Mouse (Mus musculus) forebrain, embryonic 16.5 days (tissue): ENCODE results near the gene Wars2. TPM values are rescaled to one million over a fixed set of nuclear protein-coding genes. Genes with fewer than 3 reads are reported as not detected.

Experiments used
- ATAC-seq: fragments of 200-750 bp; cut with Nextera tagmentation; 2 replicates; pipeline ENCODE4 v1.8.0; 2017; ENCODE audit warnings: mild to moderate bottlenecking, moderate library complexity
- H3K27ac ChIP-seq: fragments of 300-500 bp; sonication (generic); 2 replicates; pipeline ENCODE4 v1.5.1; 2014; ENCODE audit warnings: low read length, control low read depth
- H3K27me3 ChIP-seq: fragments of 300-500 bp; sonication (generic); replicated peaks from 2 replicates; pipeline ENCODE4 v1.6.1; 2014; ENCODE audit warnings: low read length; ENCODE audit not compliant: control insufficient read depth, insufficient read depth
- H3K36me3 ChIP-seq: fragments of 300-500 bp; sonication (generic); 2 replicates; pipeline ENCODE4 v1.6.1; 2014; ENCODE audit not compliant: control insufficient read depth, insufficient read depth
- H3K4me1 ChIP-seq: fragments of 300-500 bp; sonication (generic); replicated peaks from 2 replicates; pipeline ENCODE4 v1.6.1; 2014; ENCODE audit warnings: low read length; ENCODE audit not compliant: control insufficient read depth, insufficient read depth
- H3K4me2 ChIP-seq: fragments of 300-500 bp; sonication (generic); 2 replicates; pipeline ENCODE4 v1.6.1; 2014; ENCODE audit warnings: mild to moderate bottlenecking, low read length, control low read depth
- H3K4me3 ChIP-seq: fragments of 300-500 bp; sonication (generic); replicated peaks from 2 replicates; pipeline ENCODE4 v1.5.1; 2014; ENCODE audit warnings: mild to moderate bottlenecking, low read length, control low read depth
- H3K9ac ChIP-seq: fragments of 300-500 bp; sonication (generic); replicated peaks from 2 replicates; pipeline ENCODE4 v1.6.1; 2014; ENCODE audit warnings: low read depth, low read length, control low read depth
- H3K9me3 ChIP-seq: fragments of 300-500 bp; sonication (generic); 2 replicates; pipeline ENCODE4 v1.6.1; 2016; ENCODE audit warnings: low read length; ENCODE audit not compliant: control insufficient read depth
- WGBS: fragments of 180-500 bp; shearing (Covaris S2); extraction: QIAGEN DNeasy Blood & Tissue Kit; methylation state at CpG from one replicate; pipeline ENCODE4 v1.1.7; 2014; 5-methylcytosine and 5-hydroxymethylcytosine counted together
- polyA plus RNA-seq: library from polyadenylated mRNA; unstranded; fragments of >200 nt; fragmentation: Nextera tagmentation; extraction: Ambion mirVana; gene quantifications from 2 replicates; pipeline ENCODE4 v1.2.1, GENCODE M21; 2015

Gene Wars2
- polyA plus RNA-seq, 1 experiment from 2014 or later: 6.3 TPM

- Histone ChIP-seq H3K27ac (no peak overlapping the region), H3K4me1 (no peaks in the 10 kb centered on the region), H3K9me3 (no peaks in the 10 kb centered on the region), H3K36me3 (no peaks in the 10 kb centered on the region), H3K4me2 (no peak overlapping the region), H3K27me3 (no peaks in the 10 kb centered on the region), H3K4me3 (no peak overlapping the region), H3K9ac (no peak overlapping the region)
- ATAC-seq: no peak
- WGBS: 81% methylated on average over 9 of the region's 9 CpGs
These were observed 33.9 kb downstream of the Wars2 start for GRCm38 (mm10) chr3:99174658-99175304.

GRCm38 (mm10) chr3:99183355-99184016, 42.6 kb downstream of the Wars2 start:
- 73% methylated on average over 17 of the region's 17 CpGs for WGBS
- Histone ChIP-seq H3K27ac (no peak overlapping the region), H3K36me3 (no peaks in the 10 kb centered on the region), H3K27me3 (no peaks in the 10 kb centered on the region), H3K4me2 (no peak overlapping the region), H3K9ac (no peak overlapping the region), H3K4me1 (no peaks in the 10 kb centered on the region), H3K4me3 (no peak overlapping the region), H3K9me3 (no peaks in the 10 kb centered on the region)
- no peak for ATAC-seq

DNA sequence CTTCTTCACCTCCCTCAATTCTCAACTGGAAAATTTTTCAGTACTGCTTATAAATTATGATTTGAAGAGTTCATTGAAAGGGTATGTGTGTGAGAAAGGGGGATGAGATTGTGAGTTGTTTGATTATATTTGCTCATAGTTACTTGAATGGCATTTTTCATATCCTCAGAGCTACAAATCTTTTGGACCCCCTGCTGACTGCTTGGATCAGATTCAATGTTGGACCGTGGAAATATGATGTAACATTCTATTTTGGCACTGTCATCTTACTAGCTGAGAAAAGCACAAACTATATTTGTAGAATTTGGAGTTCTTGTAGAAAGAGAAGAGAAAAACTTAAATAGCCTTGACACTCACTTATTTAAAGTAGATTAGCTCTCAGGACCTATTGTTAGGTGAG, 43.5 kb downstream of the Wars2 start:
- no peaks in the 10 kb centered on the region for H3K4me1 ChIP-seq
- H3K27ac ChIP-seq: no peak overlapping the region
- no peaks in the 10 kb centered on the region for H3K36me3 ChIP-seq
- H3K9me3 ChIP-seq: no peaks in the 10 kb centered on the region
- no peak overlapping the region for H3K4me3 ChIP-seq
- 67% methylated on average over 1 of the region's 1 CpGs for WGBS
- ATAC-seq: no peak
- no peaks in the 10 kb centered on the region for H3K27me3 ChIP-seq
- no peak overlapping the region for H3K4me2 ChIP-seq
- H3K9ac ChIP-seq: no peak overlapping the region

DNA sequence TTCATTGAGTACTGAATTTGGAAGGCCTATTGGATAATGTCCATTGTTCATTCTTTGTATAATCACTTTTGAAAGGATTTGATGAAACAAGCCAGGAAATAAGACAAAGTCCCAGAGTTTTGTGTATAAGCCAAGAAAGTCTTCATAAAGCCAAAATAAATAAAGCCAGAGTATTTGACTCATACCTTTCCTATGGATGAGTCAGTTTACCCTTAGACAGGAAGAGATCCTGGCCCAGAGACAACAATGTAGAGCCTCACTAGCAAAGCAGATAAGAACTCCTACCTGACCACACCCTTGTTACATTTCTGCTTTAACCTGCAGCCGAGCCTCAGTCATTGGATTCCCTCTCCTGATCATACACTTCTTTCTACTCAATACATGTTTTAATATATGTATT, 47.2 kb downstream of the Wars2 start:
- ATAC-seq: no peak
- Histone ChIP-seq H3K4me1 (no peaks in the 10 kb centered on the region), H3K9me3 (no peaks in the 10 kb centered on the region), H3K27me3 (no peaks in the 10 kb centered on the region), H3K9ac (no peak overlapping the region), H3K36me3 (no peaks in the 10 kb centered on the region), H3K4me2 (no peak overlapping the region), H3K4me3 (no peak overlapping the region), H3K27ac (no peak overlapping the region)
- WGBS: 96% methylated on average over 1 of the region's 1 CpGs

- Histone ChIP-seq H3K36me3 (no peaks in the 10 kb centered on the region), H3K4me1 (no peaks in the 10 kb centered on the region), H3K9me3 (no peaks in the 10 kb centered on the region), H3K4me3 (no peak overlapping the region), H3K9ac (no peak overlapping the region), H3K27ac (no peak overlapping the region), H3K27me3 (no peaks in the 10 kb centered on the region), H3K4me2 (no peak overlapping the region)
- WGBS: 63% methylated on average over 4 of the region's 4 CpGs
- no peak for ATAC-seq
These were observed 52.7 kb downstream of the Wars2 start for GRCm38 (mm10) chr3:99193576-99193975.

DNA sequence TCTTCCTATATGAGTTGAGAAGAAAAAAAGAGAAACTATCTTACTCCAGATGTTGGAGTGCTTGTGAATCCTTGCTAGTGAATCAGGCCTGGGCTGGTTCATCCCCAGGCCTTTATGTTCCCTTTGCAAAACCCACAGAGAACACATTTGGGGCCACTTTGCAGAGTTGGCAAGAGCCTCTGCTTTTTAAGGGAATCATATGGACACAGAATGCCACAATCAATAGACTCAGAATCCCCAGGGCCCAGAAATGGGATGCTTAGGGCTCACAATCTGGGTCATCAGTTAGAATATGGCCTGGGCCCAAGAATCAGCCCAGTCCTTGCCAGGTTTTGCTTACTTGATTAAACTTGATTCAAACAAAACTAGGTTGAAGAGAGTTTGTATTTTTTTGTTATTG, 62.5 kb downstream of the Wars2 start:
- no peak overlapping the region for H3K4me3 ChIP-seq
- ATAC-seq: no peak
- H3K4me2 ChIP-seq: no peak overlapping the region
- no peaks in the 10 kb centered on the region for H3K27me3 ChIP-seq
- no peaks in the 10 kb centered on the region for H3K36me3 ChIP-seq
- H3K9ac ChIP-seq: no peak overlapping the region
- no peak overlapping the region for H3K27ac ChIP-seq
- H3K4me1 ChIP-seq: no peaks in the 10 kb centered on the region
- no peaks in the 10 kb centered on the region for H3K9me3 ChIP-seq

DNA sequence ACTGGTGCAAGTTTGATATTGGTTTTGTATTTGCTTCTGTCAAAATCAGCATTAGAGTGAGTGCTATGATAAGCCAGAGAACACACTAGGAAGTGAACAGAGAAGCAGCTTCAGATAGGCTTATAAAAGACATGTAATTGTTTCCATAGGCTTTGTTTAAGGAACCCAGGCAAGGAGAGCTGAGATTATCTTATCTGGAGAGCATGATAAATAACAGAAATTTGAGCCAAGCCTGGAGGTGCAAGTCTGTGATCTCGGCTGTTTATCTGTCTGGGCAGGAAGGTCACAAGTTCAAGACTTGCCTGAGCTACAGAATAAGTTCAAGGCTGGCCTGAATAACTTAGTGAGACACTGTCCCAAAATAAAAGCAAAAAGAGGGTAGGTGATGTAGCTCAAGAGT, 67.5 kb downstream of the Wars2 start:
- ATAC-seq: no peak
- Histone ChIP-seq H3K4me3 (no peak overlapping the region), H3K27ac (no peak overlapping the region), H3K9me3 (no peaks in the 10 kb centered on the region), H3K4me1 (no peaks in the 10 kb centered on the region), H3K4me2 (no peak overlapping the region), H3K27me3 (no peaks in the 10 kb centered on the region), H3K9ac (no peak overlapping the region), H3K36me3 (no peaks in the 10 kb centered on the region)
- WGBS: 66% methylated on average over 1 of the region's 1 CpGs

GRCm38 (mm10) chr3:99211105-99211698, 70.3 kb downstream of the Wars2 start:
- Histone ChIP-seq H3K27ac (no peak overlapping the region), H3K36me3 (peaks cover under 1% of the 10 kb centered on the region; the same call in 1 of the 2 replicates), H3K4me3 (no peak overlapping the region), H3K4me2 (no peak overlapping the region), H3K9me3 (no peaks in the 10 kb centered on the region), H3K27me3 (no peaks in the 10 kb centered on the region), H3K9ac (no peak overlapping the region), H3K4me1 (no peaks in the 10 kb centered on the region)
- WGBS: 29% methylated on average over 14 of the region's 14 CpGs
- no peak for ATAC-seq

- no peaks in the 10 kb centered on the region for H3K36me3 ChIP-seq
- H3K27me3 ChIP-seq: peaks cover 9% of the 10 kb centered on the region; the same call in 1 of the 2 replicates
- no peaks in the 10 kb centered on the region for H3K9me3 ChIP-seq
- no peak for ATAC-seq
- H3K4me3 ChIP-seq: no peak overlapping the region
- no peak overlapping the region for H3K27ac ChIP-seq
- 87% methylated on average over 2 of the region's 2 CpGs for WGBS
- no peak overlapping the region for H3K4me2 ChIP-seq
- H3K4me1 ChIP-seq: no peaks in the 10 kb centered on the region
- H3K9ac ChIP-seq: no peak overlapping the region
These were observed 86.9 kb downstream of the Wars2 start for GRCm38 (mm10) chr3:99227807-99228206.
